Comparison of ENCODE assay signal across 8 mouse cellular contexts in genomic region chr15:28026167-28026481, GRCm38 (mm10). TPM values are rescaled to one million over a fixed set of nuclear protein-coding genes. Genes with fewer than 3 reads are reported as not detected.
DNase-seq lines count a peak whose midpoint lies in the region; ATAC-seq and TF ChIP-seq lines count a peak whose summit lies in the region.

No protein-coding gene starts in this region.

- peaks cover 66% of the 10 kb centered on the region for H3K27me3 ChIP-seq in erythroblast, embryonic 14.5 days (ENCODE audit: control insufficient read depth)
- H3K27me3 ChIP-seq in spleen, adult 2 months (ENCODE audit: control insufficient read depth, insufficient read depth, low read length): peaks cover 19% of the 10 kb centered on the region
- H3K27me3 ChIP-seq in limb, embryonic 15.5 days: no peaks in the 10 kb centered on the region
- no peaks in the 10 kb centered on the region for H3K27me3 ChIP-seq in stomach, embryonic 16.5 days (ENCODE audit: control insufficient read depth, insufficient read depth, low read length)

- under 1% methylated on average over 18 of the region's 18 CpGs for WGBS in spleen, adult 2 months
- under 1% methylated on average over 18 of the region's 18 CpGs for WGBS in limb, embryonic 15.5 days
- 0% methylated on average over 18 of the region's 18 CpGs for WGBS in stomach, embryonic 16.5 days

- TF ChIP-seq CTCF in spleen, adult 2 months (IDR thresholded peaks at IDR 0.05; ENCODE audit: extremely low read depth, insufficient read depth, insufficient read length, insufficient replicate concordance): peak; percentile 29; the same call in 1 of the 2 replicates

- no peak for TF ChIP-seq POLR2A in spleen, adult 2 months (IDR thresholded peaks at IDR 0.05; ENCODE audit: low read depth, low read length)

- H3K9ac ChIP-seq in limb, embryonic 15.5 days: peak overlapping the region; percentile 39
- H3K9ac ChIP-seq in stomach, embryonic 16.5 days (ENCODE audit: low read length): peak overlapping the region; percentile 64

- peaks cover 9% of the 10 kb centered on the region for H3K4me1 ChIP-seq in erythroblast, embryonic 14.5 days (ENCODE audit: control insufficient read depth)
- peaks cover 9% of the 10 kb centered on the region for H3K4me1 ChIP-seq in spleen, adult 2 months (ENCODE audit: control insufficient read depth, insufficient read depth, insufficient read length)
- peaks cover 26% of the 10 kb centered on the region for H3K4me1 ChIP-seq in limb, embryonic 15.5 days
- H3K4me1 ChIP-seq in stomach, embryonic 16.5 days (ENCODE audit: control insufficient read depth, insufficient read depth, low read length): peaks cover 26% of the 10 kb centered on the region

- H3K4me3 ChIP-seq in erythroblast, embryonic 14.5 days (replicated peaks): peak overlapping the region; percentile 57
- peak overlapping the region; percentile 95 for H3K4me3 ChIP-seq in spleen, adult 2 months (ENCODE audit: extremely low read depth, insufficient read depth, insufficient read length)
- H3K4me3 ChIP-seq in limb, embryonic 15.5 days: peak overlapping the region; percentile 89
- peak overlapping the region; percentile 94 for H3K4me3 ChIP-seq in stomach, embryonic 16.5 days (replicated peaks; ENCODE audit: low read length)

- peak overlapping the region; percentile 74 for H3K4me2 ChIP-seq in limb, embryonic 15.5 days
- peak overlapping the region; percentile 58 for H3K4me2 ChIP-seq in stomach, embryonic 16.5 days (ENCODE audit: low read depth, low read length)

- no peak overlapping the region for H3K27ac ChIP-seq in spleen, adult 2 months (ENCODE audit: insufficient read depth, low read length)
- H3K27ac ChIP-seq in limb, embryonic 15.5 days: peak overlapping the region; percentile 99
- H3K27ac ChIP-seq in stomach, embryonic 16.5 days (ENCODE audit: low read length): no peak overlapping the region

- H3K36me3 ChIP-seq in erythroblast, embryonic 14.5 days (ENCODE audit: control insufficient read depth): no peaks in the 10 kb centered on the region
- H3K36me3 ChIP-seq in spleen, adult 2 months (ENCODE audit: control insufficient read depth, insufficient read depth, low read length): no peaks in the 10 kb centered on the region
- no peaks in the 10 kb centered on the region for H3K36me3 ChIP-seq in limb, embryonic 15.5 days
- H3K36me3 ChIP-seq in stomach, embryonic 16.5 days (ENCODE audit: control insufficient read depth, insufficient read depth, low read length): no peaks in the 10 kb centered on the region

- peaks cover 2% of the 10 kb centered on the region; the same call in 1 of the 2 replicates for H3K9me3 ChIP-seq in erythroblast, embryonic 14.5 days (ENCODE audit: control insufficient read depth, low read length)
- no peaks in the 10 kb centered on the region for H3K9me3 ChIP-seq in limb, embryonic 15.5 days
- no peaks in the 10 kb centered on the region for H3K9me3 ChIP-seq in stomach, embryonic 16.5 days (replicated peaks; ENCODE audit: control insufficient read depth, low read length)

- DNase-seq in spleen, adult 2 months (ENCODE audit: low read depth in 1 of 2, low spot score in 2 of 2): no peak
- DNase-seq in spleen, postnatal 36 days (ENCODE audit: low spot score in 2 of 2): no peak
- DNase-seq in adipocyte (ENCODE audit: low spot score): no peak
- DNase-seq in embryo, embryonic 9.5 days (ENCODE audit: extremely low spot score): no peak

- ATAC-seq in erythroblast, adult 5-6 weeks (replicated peaks; ENCODE audit: low FRiP score, poor library complexity, severe bottlenecking): no peak
- ATAC-seq in limb, embryonic 15.5 days (ENCODE audit: insufficient number of reproducible peaks, low FRiP score, low TSS enrichment, low read depth): no peak
- no peak for ATAC-seq in stomach, embryonic 16.5 days (ENCODE audit: insufficient read depth, low FRiP score)

RNA-seq across cellular contexts. Expression of gene Trio, which starts 0.5 kb away (rescaled TPM):
- polyA plus RNA-seq in erythroblast, embryonic 14.5 days (2012): 0.03 TPM in 2 replicates
- total RNA-seq in erythroblast, adult 5-6 weeks (2015; ENCODE audit: low replicate concordance): 14.0 and 18.1 TPM in 2 replicates
- total RNA-seq in erythroblast, adult 5-6 weeks (2017; ENCODE audit: low replicate concordance): 2.4 and 6.2 TPM in 2 replicates
- 23.8 and 30.3 TPM in 2 replicates for polyA plus RNA-seq in spleen, adult 2 months (2012; rRNA removed)
- polyA plus RNA-seq in limb, embryonic 15.5 days (2015; fragmentation: Nextera tagmentation; extraction: Ambion mirVana): 44.9 and 52.8 TPM in 2 replicates
- polyA plus RNA-seq in stomach, embryonic 16.5 days (2015; fragmentation: Nextera tagmentation; extraction: Ambion mirVana): 22.0 and 22.9 TPM in 2 replicates

Comparison
In these comparisons a context has a peak if more than half of its experiments do, and no peak if none do; other contexts are left out.
1. RNA of gene Trio, which starts 0.5 kb away (polyA plus RNA-seq): 44.9 to 52.8 TPM in limb, embryonic 15.5 days, 23.8 to 30.3 TPM in spleen, adult 2 months and 22.0 to 22.9 TPM in stomach, embryonic 16.5 days; 0.03 TPM in erythroblast, embryonic 14.5 days; every median in the first group is over 10 times any median in the second.
2. Peak in every context shown above with its lines, with median percentiles within 50 percentile points of each other: H3K4me3 ChIP-seq.